Mouse (Mus musculus) gastrocnemius, postnatal 25 days (tissue): Measurements from ENCODE around the gene Fyttd1. TPM values are rescaled to one million over a fixed set of nuclear protein-coding genes. Genes with fewer than 3 reads are reported as not detected.
"Not testable (repeated sequence)": the region's sequence is repeated elsewhere in the genome, so short reads cannot be mapped to it uniquely, and the experiment has no call there.

Experiments used
- DNase-seq: peaks from one replicate; pipeline ENCODE4 v3.0.0; 2022
- long read RNA-seq, 2 experiments: library from polyadenylated mRNA; stranded (forward); transcript quantifications; one replicate each; pipeline ENCODE4 v2.0.0; 2021
- total RNA-seq, 2 experiments: library from RNA; stranded (reverse); gene quantifications; 1 replicate in 1 of 2; 2 replicates in 1 of 2; pipeline ENCODE4 v1.2.3; 2021

Gene Fyttd1
- 10 to 100 TPM; 79.8 to 85.6 TPM for total RNA-seq
- long read RNA-seq, experiment 1, full-length matches to known transcripts, result 21 of 65 reads
- long read RNA-seq, experiment 1, partial matches to known transcripts, result 0 of 65 reads
- long read RNA-seq, experiment 1, other reads (novel, unspliced or antisense), result 44 of 65 reads
- long read RNA-seq, experiment 2, full-length matches to known transcripts, result 56 of 92 reads
- long read RNA-seq, experiment 2, partial matches to known transcripts, result 0 of 92 reads
- long read RNA-seq, experiment 2, other reads (novel, unspliced or antisense), result 36 of 92 reads

DNA sequence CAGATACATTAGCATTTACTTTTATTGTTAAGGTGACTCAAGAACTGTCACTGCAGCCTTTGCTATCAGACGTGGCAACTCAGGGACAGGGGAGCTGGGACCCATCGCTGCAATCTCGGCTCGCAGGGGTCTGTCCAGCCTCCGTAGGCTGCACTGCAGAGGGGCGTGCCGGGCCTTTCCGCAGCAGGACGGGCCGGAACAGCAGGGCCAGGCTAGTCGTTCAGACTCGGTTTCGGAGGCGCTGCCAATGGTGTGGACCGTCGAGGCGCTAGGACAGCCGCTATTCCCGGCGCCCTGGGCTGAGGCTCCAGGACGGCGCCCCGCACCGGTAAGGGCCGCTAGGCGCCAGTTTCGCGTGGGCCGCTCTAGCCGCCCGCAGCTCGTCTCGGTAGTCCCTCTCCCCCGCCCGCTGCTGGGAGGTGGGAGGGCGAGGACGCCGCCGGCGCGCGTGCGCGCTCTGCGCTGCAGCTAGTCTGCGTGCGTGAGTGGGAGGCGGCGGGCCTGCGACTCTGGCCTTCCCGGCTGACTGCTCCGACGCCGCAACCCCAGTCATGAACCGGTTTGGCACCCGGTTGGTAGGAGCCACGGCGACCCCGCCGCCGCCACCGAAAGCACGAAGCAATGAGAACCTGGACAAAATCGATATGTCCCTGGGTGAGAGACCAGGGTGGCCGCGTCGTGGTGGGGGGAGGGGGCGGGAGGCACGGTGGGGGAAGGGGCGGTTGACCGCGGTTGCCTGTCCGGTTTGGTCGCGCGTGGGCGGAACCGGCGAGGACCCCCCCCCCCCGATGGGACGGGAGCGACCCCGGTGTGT, at the start of gene Fyttd1, which contains the start of gene Rubcn:
Fyttd1 (plus strand) TSS at position 158 of the 814 bp plus-strand sequence.
Rubcn (minus strand) TSS at position 424 of the 814 bp plus-strand sequence.
- DNase-seq, result peak; percentile 97

DNA sequence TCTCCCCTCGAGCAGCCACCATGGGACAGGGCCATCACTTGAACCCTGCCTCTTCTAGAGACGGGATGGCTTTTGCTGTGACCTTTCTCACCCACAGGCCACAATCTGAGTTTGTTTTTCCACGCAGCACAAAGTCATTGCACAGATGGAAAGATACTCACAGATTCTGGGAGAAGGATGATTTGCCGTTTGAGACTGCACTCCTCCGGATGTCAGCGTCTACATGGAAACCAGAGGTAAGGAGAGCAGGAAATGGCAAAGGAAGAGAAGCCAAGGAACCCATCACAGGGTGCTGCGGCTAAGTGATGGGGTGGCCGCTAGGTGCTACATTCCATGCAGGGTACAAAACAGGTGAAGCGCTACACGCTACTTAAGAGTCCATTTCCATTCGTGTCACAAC, 48.2 kb upstream of the Fyttd1 start:
- no peak for DNase-seq

DNA sequence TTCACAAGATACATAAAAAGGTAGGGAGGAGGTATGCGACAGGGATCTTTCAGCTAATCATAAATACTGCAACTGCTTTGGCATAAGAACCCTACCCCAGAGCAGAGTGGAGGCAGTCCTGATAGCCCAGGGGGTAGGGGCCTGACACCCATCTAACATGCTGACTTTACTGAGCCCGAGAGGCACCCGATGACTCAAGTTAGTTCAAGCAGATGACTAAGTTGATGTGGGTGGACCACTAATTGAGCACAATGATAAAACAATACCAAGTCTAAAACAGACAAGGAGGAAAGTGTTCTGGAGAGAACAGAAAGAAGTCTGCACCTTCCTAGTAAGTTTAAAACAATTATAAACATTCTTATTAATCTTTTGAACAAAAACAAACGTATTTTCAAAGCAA, 45.8 kb upstream of the Fyttd1 start:
- no peak for DNase-seq

DNA sequence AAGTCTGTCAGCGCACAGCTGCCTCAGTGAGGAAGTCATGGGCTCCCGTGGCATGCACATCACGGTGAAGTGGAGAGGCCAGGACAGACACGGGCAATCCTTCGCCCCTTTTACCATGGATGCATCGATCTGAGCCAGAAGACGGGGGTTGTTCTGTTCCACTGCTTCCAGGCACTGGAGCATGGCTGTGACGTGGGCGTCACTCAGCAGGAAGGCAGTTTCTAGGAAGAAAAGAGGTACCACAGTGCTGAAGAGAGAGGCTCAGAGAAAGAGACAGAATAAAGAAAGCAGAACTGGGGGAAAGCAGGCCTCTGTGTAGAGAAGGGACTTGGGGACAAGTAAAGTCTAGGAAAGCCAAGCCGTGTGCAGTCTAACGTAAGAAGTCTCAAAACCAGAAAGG, 30.2 kb upstream of the Fyttd1 start:
- DNase-seq, result no peak

DNA sequence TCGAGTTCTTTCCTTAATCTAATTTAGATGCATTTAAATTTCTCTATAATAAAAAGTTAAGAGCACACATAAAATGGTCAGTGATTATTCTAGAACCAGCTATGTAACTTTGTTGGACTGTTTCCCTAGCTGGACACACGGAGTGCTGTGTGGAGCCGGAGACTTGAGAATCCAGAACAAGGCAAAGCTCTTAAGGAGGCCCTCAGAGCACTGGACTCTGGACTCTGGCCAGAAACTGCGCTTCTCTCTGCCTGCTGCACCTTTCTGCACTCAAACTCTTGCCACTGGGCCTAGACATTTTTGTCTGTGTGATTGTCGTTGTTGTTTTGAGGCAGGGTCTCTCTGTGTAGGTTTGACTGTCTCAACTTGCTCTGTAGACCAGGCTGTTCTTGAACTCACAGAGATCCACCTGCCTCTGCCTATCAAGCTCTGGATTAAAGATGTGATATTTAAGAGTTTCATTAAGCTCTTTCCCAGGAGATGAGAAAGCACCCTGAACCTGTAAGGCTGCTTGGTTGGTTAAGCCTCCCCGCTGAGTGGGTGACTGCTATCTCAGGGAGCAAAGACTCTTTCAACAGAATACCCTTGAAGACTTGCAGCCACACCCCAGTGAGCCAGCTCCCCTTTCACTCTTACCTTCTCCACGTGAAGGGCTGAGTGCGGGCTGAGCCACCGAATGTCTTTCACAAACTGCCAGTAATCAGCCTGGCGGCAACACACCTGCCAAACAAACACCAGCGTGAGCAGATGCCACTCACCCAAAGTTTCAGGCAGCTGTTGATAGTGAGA, 28.1 kb upstream of the Fyttd1 start:
- DNase-seq, result no peak

DNA sequence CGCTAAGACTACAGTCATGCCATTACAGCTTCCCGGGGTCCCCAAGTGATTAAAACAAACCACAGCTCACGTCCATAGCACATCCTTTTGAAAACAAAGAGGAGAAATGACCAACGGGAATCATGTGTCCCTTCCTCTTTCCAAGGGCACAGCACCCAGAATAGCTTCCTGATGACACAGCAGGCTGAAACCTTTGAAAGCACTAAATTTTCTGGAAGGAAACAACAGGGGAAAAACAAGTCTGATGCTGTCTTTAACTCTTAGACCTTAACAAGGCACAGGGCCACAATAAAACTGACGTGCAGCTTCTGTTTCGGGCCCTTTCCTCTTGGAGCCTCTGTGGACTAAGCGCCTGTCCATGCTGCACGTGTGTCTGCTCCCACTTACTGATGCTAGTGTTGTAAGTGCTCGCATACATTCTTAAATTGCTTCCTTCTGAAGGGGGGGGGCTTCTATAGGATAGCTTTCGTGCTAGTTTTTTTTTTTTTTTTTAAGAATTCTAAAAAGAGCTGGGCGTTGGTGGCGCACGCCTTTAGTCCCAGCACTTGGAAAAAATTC, 23.7 kb upstream of the Fyttd1 start:
- no peak for DNase-seq

DNA sequence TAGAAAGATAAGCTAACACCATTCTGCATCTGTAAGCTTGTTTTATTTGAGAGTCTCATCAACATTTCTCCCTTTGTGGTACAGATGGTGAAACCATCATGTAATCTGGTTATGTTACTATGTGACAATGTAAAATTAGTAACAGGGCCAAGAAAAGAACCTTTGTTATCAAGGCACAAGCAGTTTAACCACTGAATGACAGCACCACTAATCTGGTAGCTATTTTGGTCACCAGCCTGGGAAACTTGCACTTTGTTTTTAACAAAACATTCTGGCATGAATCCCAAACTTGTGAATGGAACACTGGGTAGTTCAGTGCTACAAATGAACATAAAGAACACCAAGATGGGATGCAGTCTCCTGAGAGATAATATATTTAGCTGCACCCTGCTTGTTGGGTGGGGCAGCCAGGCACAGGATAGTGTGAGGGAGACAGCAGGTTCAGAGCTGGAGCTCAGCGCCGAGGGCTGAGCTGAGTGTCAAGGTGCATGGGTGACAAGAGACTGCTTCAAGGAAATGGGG, 23.2 kb upstream of the Fyttd1 start:
- no peak for DNase-seq

DNA sequence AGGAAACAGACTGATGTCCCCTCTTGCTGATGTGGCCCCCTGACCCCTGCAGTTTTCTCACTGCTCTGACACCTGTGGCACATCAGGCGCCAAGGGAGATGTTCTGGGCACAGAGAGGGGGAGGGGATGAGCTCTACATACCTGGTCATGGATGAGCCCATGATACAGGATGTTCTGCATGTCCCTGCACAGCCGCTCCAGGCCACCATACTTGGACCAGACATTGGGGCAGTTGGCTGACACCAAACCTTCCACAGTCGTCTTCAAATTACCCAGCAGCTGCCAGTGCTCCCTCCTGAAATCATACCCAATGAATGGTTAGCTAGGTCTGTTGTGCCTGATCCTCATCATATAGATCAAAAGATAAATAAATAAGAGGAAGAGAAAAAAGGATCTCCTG, 20.5 kb upstream of the Fyttd1 start:
- peak; percentile 63 for DNase-seq

DNA sequence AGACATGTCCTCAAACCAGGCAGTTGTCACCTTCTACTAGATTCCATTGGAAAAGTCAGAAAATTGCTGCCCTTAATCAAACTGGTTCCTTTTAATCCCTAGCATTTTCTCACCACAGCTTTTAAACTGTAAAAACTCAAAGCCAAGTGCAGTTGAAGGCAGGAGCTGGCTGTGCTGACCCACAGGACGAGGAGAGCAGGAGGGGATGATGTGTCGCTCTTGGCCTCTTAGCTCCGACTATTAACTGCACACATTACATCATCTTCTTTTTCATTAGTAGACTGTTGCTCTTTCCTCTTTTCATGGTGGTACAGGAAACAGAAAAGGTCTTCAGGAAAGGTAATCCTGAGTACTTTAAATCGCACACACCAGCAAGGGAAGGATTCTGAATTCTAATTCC, 18.9 kb upstream of the Fyttd1 start:
- peak; percentile 46 for DNase-seq

DNA sequence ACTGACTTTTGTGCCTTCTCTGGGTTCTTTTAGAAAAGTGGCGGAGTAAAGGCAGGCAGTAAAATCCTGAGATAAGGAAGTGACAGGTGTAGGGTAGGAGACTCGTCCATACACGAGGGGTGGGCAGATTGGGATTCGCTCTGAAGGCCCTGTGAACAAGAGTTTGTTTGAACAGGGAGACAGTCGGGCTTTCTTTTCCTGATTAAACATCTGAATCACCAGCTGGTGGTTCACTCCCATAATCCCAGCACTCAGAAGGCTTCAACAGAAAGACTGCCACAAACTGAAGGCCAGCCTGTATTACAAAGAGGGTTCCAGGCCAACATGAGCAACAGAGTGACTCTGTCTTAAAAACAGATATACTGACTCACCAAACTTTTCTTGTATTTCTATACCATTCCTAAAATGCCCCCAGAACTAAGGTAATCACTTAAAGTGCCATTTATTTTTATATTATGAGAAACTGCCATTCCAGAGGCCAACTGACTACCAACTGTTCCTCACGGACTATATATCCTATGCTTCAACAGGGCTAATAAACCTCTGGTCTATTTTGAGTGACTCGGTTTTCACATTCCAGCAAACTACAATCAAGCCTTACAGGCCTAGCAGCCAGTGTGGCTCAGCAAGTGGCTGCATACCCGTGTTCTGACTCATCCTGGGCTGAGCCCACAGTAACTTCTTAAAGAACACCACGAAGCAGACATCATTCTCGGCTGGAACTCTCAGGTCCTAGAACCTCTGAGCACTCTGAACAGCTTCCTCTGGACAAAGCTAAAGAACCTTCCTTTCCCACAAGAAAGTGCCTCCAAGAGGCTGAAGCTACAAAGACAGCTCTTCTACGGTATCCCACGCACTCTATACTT, 18.3 kb upstream of the Fyttd1 start:
- DNase-seq, result peak; percentile 57

DNA sequence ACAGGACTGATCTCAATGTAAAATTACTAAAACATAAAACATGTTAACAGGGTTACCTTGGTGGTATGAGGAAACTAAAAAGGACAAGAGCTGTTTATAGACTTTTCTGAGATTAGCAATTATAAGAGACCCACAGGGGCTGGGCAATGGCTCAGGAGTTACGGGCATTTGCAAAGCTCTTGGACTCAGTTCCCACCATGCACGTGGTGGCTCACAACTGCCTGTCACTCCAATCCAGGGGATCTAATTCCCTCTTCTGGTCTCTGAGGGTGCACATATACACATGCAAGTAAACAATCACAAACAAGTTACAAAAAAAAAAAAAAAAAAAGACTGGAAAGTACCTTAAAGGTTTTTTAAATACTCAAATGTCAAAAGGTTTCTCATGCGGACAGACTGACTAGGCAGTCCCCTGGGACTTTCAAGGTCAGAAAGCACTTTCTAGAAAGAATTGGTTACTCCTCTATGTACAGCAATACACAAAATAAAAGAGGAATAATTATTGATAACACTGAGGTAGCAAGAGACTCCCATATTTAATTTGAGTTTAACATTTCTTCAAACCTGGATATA, 15.4 kb upstream of the Fyttd1 start:
- DNase-seq, result no peak

DNA sequence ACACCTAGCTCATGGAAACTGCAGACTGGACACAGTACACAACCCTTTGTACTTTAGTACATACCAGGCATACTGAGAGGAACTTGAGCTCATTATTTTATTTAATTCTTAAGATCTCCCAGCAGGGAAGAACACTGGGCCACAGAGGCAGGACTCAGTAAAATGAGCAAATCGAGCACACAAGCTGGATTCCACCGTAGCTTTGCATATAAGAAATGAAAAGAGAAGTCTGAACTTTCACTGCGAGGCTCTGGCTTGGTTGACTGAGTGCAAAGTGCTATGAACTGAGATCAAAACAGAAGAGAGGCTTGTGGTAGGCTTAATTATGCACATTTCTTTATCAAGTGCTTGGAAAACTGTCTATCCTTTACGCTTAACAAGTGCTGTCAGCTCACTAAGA, 11.9 kb upstream of the Fyttd1 start:
- no peak for DNase-seq

DNA sequence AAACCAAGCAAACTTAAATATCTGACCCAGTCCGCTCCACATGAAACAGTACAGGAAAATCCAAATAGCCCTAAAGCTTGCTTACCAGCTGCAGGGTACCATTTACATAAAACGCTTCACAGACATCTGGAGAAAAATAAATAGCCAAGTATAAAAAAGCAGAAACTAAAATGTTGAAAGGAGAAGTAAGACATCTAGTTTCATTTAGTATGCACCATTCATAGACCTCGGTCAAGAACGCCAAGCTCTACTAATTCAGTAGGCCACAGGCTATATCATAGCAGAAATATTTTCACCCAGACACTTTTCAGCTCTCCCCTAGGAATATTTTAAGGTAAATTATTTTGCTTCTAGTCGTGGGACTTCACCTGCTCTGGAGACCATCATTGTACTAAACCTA, 10.6 kb upstream of the Fyttd1 start:
- DNase-seq, result no peak

DNA sequence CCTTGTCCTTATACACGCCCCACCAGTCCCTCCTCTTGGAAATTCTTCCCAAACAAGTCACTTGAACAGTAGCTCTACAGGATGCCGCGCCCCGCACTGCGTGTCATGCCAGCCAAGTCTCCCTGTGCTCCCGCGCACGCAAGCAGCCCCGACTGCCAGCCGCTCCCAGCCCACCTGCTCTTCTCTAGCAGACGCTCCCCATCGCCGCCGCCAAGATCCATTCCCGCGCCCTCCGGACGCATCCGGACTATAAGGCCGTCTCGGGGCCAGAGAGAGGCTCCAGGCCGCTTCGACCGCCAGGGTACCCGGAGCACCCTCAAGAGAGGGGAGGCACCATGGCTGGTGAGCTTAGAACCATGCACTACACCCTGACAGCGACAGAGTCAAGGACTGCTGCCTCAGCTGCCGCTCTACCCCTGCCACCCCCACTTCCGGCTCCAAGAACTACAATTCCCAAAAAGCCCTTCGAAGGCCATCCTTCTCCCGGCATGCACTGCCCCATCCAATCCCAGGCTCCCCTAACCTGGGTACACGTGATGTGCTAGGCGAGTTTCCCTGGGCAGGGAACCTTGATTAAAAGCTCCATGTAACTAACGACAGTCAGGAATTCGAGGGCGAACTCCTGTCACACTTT, 9.3 kb upstream of the Fyttd1 start:
- peak; percentile 91 for DNase-seq

DNA sequence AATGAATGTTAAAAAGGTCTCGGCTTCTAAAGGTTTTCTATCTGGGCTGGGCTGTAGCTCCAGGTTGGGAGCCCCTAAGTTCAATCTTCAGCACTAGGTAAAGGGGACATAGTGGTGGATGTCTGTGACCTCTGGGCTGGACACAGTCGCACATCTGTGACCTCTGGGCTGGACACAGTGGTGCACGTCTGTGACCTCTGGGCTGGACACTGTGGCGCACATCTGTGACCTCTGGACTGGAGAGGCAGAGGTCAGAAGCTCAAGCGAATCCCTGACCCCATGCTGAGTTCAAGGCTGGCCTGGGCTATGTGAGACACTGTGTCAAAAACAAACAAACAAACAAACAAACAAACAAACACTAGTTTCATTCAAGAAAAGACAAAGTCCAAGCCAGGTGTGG, 7.1 kb upstream of the Fyttd1 start:
- DNase-seq, result no peak

DNA sequence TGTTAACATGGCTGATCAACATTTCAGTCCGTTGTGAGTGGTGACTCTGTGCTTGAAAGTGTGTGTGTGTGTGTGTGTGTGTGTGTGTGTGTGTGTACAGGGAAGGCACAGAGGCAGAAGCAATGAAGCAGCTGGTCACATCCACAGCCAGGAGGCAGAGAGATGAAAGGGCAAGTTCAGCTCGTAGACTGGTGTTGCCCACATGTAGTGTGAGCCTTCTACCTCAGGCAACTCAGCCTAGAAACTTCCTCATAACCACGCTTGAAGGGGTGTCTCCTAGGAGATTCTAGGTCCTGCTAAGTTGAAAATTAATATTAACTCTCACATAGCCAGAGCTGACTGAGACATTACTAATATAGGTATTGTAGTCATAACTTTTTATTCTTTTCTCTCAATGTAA, 3.9 kb upstream of the Fyttd1 start:
- DNase-seq, result no peak

DNA sequence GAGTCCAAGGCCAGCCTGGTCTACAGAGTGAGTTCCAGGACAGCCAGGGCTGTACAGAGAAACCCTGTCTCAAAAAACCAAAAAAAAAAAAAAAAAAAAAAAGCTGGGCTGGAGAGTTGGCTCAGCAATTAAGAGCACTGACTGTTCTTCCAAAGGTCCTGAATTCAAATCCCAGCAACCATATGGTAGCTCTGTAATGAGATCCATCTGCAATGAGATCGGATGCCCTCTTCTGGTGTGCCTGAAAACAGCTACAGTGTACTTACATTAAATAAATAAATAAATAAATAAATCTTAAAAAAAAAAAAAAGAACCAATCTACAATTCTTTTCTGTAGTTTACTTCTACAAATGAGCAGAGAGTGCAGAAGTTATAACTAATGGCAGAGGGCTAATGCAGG, 2.0 kb upstream of the Fyttd1 start:
- DNase-seq, result not testable (repeated sequence)

DNA sequence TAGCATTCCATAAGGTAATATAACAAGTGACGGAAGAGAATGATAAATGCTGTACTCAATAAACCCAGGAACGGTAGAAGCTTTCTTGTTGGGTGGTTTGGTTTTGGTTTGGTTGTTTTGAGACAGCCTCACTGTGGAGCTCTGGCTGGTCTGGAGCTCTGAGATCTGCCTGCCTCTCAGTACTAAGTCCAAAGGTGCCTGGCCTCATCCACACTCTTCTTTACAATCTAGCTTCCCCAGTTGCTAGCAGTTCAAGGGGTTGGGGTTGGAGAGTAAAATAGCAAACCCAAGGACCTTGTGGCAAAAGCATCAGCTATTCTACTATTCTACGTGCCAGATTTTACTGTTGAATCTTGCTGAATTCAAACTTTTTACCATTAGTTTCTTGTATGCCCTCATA, 1.5 kb upstream of the Fyttd1 start:
- no peak for DNase-seq

DNA sequence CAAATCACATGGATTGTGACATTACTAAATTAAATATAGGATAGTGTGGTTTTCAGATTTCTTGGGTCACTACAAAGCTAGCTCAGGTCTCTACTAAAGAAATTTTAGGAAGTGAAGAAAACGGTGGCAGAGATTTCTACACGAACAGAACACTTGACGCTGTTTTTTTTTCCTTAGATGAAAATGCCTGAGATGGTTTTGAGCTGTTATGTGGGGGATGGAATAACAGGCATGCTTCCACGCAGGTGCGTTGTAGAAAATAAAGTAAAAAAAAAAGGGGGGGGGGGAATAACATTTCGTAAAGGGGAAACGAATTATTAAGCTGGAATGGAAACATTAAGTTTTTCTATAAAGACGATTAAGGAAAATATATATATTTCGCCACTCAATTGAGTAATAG, 469 bp upstream of the Fyttd1 start:
- no peak for DNase-seq

DNA sequence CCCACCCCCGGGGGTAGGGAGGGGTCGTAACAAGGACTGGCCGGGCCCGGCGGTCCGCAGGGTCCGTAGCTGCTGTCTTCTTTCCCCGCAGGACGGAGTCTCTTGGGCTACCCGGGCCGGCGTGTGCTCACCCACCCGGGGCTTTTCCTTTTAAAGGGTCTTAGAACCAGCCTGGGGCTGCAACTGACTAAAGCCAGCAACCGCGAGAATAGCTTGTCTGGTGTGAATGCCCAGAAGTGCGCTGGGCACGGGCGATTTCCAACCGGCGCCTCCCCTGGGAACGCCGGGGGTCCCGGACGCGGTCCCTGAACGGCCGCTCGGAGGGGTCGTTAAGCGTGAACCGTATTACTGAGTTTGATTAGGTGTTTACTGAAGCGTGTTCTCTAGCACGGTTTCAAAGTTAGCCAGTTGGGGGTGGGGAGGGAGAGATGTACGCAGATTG, 878 bp downstream of the Fyttd1 start:
- peak; percentile 31 for DNase-seq
